Mouse (Mus musculus) lung, postnatal 36 days (tissue): ENCODE measurements around the gene Ucn3.
"Not testable (repeated sequence)": the region's sequence is repeated elsewhere in the genome, so short reads cannot be mapped to it uniquely, and the experiment has no call there.

Experiments used
- DNase-seq: peaks from one replicate; pipeline ENCODE4 v3.0.0; 2022; ENCODE audit warnings: mixed read lengths

The Ucn3 gene

DNA sequence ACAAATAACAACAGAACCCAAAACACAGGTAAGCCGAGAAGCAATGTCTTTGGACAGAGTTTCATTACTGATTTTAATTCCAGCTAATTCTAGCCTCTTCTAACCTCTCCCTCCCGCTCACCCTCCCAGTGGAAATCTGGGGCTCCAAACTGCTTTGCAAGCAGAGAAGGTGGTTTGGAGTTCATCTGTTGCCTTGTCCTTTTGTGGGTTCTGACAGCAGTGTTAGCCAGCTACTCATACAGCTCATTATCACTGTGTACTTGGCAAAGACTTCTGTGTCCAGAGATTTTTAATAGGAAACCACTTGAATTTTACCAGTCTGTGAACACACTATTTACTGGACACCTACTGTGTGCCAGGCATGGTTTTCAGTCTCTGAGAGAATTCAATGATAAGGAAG lies at the start of gene Ucn3:
Gene Ucn3, minus strand, starts transcription at position 101 of the 400 bp plus-strand sequence.
- DNase-seq: no peak

DNA sequence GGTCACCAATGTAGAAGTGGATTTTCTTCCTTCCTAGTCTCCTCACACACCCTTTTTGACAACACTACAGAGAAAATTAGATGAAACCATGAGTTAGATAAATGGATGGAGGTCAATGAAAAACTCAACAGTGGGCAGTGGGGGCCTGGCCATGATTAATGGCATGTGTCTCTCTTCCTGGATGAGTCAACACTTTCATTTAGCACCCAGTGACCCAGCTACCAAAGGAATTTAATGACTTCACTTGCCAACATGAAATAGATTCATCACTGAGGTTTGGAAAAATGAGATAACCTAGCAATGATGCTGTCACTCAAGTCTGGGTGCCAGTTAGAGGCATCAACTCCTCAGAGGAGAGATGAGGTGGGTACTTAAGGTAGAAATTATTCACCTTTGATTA lies 46.9 kb upstream of the Ucn3 start:
- DNase-seq: no peak

DNA sequence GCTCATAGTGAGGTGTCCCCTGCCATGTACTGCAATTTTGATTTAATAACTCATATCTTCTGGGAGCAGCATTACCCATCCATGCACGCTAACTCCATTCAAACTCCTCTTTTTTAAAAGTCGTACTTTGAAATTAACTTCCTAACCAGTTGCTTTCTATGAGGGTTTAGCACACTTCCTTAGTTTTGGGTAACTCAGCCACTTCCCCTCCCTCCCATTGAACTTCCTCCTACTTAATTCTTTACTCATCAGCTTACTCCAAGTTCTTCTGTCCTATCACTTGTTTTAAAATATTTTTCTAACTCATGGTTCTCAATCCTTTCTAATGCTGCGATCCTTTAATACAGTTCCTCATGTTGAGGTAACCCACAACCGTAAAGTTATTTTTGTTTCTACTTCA lies 23.7 kb upstream of the Ucn3 start:
- DNase-seq: no peak

- no peak for DNase-seq
These were observed 6.2 kb upstream of the Ucn3 start for GRCm38 (mm10) chr13:3951198-3951914.

DNA sequence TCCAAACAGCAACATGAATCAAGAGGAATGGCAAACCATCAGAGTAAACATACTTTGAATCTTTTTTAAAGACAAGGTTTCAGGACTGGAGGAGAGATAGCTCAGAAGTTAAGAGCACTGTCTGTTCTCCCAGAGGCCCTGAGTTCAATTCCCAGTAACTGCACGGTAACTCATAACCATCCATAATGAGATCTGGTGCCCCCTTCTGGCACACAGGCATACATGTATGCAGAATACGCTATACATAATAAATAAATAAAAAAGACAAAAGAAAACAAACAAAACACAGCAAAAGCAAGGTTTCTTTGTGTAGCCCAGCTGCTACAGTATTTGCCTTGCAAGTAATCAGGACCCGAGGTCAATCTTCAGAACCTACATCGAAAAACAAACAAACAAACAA lies 4.3 kb upstream of the Ucn3 start:
- no peak for DNase-seq

GRCm38 (mm10) chr13:3947267-3947666 lies 2.1 kb upstream of the Ucn3 start:
- DNase-seq: no peak

- no peak for DNase-seq
These were observed 450 bp downstream of the Ucn3 start for GRCm38 (mm10) chr13:3944699-3945098.

DNA sequence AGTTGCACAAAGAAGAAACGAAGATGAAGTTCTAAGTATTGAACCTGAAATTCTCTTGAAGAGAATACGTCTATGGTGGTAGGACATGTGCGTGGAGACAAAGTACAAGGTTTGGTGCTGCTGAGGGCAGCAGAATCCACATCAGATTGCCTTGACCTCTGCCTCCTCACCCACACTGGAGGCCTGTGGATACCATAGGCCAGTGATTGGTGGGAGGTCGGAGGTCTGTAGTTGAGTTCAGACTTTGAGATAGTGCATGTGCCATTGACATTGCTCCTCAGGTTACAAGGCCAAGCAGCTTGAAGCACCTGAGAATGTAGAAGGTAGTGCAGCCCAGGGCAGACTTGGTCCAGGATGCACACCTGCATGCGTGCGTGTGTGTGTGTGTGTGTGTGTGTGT lies 19.1 kb downstream of the Ucn3 start:
- no peak for DNase-seq

DNA sequence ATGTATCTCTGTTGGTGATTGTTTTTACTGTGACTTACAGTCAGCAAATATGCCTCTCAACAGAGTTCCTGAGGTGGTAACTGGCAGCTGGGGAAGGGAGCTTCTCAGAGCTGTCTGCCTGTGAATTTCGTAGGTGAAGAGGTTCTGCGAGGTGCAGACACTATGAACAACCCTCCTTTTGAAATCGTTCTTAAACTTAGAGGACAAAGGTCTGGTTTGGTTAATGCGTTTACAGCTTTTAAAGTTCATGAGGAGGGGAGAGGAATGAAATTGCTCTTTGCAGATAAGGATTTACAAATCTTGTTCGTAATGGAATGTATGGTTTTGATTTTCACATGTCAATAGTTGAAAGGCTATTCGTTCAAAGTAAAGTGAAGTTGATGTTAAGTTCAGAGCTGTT lies 19.5 kb downstream of the Ucn3 start:
- DNase-seq: no peak

DNA sequence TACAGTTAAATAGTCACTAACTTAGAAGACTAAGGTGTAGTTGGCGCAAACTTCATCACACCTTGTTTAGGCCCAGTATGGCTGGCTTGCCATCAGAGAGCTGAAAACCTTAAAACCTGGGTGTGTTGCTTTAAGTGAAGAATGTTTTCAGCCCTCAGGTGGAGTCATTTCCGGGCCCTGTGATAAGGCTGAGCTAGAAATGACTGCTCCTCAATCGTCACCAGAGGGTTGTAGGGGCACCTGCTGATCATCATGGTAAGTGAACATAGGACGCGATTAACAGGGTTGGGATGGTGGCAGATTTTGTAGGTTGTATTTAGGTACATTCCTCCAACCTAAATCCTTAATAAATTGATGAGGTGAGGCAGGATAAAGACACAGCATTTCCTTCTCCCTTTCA lies 20.7 kb downstream of the Ucn3 start:
- DNase-seq: no peak

DNA sequence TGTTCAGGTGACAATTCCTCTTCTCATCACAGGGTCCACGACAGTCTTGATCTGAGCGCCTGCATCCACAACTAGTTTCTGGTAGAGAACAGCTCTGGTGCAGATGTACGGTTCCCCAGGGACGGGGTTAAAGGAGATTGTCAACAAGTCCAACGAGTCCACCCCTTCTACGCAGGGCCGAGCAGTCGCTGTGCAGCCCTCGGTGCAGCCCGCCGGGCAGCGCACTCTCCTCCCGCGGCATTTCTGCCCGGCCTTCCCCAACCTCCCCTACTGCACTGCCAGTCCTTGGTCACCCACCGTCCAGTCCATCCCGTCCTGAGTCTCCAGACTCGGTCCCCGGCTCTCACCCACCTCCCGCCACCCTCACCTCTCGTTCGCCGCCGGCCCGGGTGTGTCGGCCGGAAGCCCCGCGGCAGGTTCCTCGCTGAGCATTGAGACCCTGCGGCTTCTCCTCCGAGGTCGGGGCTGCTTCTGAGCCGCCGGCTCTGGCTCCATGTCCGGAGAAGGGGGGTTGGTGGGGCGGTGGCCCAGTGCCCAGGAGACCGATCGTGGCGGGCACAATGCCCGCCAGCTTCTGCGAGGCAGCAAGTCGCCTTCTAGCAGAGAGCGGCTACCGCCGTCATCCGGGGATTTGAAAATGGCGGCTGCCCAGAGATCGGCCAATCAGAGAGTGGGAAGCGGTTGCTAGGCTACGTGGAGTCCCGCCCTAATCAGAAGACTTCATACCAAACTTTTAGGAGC lies 27.4 kb downstream of the Ucn3 start, which contains the start of the genes Net1 and Tubal3:
Gene Net1, minus strand, starts transcription at position 650 of the 741 bp plus-strand sequence.
Gene Tubal3, plus strand, starts transcription at position 704 of the 741 bp plus-strand sequence.
- peak; percentile 91 for DNase-seq

DNA sequence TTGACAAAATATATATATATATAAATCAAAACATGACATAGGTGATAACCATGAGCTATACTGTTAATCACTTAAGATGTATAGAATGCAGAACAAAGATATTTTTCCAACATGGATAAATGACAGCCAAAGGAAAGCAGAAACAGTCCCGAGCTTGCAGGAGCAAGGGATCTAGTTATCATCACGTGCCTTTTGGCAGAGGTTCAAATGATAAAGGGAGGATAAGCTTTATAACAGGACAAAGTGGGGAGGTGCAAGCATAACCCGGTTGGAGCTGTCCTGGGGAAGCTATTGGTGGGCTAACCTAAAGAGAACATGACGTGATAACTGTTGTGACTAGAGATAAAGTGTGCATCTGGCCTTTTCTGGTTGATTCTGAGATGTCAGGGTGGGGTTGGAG lies 31.6 kb downstream of the Ucn3 start:
- no peak for DNase-seq

DNA sequence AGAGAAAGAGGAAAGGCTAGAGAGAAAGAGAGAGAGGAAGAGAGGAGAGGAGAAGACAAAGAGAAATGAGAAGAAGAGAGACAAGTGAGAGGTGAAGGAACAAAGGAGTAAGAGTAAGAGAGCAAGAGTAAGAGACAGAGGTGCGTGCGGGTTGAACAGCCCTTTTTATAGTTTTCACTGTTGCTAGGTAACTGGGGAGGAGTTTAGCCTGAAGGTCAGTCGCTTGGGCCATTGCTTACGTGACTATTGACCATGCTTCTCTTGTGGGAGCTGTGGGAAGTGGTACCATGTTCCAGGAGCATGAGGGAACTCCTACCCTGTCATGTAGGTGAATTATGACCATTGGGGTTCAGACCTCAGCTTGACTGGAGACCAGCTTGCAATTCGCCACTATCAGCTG lies 34.8 kb downstream of the Ucn3 start:
- DNase-seq: no peak

DNA sequence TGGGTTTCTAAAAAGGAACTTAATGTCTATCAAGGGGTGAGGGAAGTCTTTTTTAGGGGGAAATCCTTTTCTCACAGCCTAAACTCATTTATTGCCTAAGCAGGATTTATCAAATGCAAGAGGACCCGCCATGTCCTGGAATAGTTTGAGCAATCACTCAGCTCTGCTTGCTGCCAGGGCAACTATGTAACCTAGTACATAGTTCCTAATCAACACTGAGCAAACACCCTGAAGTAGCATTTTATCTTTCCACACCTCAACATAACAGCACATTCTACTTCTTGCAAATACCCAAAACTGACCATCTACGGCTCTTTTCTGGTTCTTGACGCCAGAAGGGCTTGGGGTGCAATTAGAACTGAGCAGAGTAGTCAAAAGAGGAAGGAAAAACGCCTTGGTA lies 36.9 kb downstream of the Ucn3 start:
- DNase-seq: peak; percentile 48

GRCm38 (mm10) chr13:3907151-3907696 lies 37.9 kb downstream of the Ucn3 start:
- peak; percentile 49 for DNase-seq

GRCm38 (mm10) chr13:3899301-3899700 lies 45.8 kb downstream of the Ucn3 start:
- no peak for DNase-seq

DNA sequence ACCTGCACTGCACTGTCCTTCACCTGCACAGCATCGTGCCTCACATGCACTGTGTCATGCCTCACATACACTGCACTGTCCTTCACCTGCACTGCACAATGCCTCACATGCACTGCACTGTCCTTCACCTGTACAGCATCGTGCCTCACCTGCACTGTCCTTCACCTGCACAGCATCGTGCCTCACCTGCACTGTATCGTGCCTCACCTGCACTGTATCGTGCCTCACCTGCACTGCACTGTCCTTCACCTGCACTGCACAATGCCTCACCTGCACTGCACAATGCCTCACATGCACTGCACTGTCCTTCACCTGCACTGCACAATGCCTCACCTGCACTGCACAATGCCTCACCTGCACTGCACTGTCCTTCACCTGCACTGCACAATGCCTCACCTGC lies 46.9 kb downstream of the Ucn3 start:
- not testable (repeated sequence) for DNase-seq

DNA sequence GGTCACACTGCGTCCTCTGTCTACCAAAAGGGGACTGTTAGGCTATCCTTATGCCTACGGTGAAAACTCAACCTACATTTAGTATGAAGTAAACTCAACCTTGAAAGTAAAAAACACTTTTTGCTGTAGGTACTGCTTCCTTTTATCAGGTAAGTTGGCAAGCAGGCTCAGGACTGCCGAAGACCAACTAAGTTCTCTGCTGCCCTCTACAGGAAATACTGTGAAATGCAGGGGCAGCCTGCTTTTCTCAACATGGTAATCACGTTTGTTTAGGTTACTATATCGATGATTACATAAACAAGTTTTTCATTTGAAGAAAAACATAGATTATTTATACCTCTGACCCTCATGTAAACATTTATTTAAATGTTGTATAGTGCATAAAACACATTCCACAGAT lies 48.2 kb downstream of the Ucn3 start:
- peak; percentile 92 for DNase-seq

DNA sequence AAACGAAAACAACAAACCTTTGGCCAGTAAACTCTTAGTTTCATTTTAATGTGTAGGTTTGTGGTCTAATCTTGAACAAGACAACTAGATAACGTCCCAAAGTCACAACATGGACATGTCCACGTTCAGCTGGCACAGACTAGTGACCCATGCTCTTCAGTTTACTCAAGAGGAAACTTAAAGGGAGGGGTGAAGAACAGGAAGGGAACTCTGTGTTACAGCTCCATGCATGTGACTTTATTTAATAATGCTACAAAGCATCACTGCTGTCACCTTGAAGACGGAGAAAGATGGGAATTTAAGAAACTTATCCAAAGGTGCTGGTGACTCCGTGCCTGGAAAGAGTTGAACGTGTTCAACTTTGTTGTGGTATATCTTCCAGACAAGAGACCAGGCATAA lies 49.1 kb downstream of the Ucn3 start:
- DNase-seq: peak; percentile 47

DNA sequence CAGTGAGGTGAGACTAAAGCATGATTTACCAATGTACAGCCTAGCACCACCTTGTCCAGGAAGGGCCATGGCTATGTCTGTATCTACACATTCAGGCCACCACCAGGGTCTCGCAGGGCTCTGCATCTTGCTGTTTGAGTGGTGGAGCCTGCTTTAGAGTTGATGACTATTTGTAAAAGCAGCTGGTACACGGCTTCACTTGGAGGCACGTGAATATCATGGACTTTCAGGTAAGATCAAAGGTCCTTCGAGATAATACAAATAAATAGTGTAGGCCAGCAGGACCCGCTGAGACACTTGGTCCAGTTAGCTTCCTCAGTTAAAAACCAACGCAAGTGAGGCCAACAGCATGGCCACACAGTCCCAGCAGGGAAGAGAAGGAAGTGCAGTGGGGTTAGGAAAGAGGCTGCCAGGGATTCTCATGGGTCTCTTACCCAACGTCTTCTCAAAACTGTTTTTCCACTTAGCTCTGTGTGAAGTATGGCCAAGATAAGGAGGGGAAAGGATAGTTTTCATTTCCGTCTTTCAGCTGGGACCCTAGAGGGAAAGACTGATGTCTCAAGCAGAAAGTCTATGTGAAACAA lies 49.7 kb downstream of the Ucn3 start:
- DNase-seq: peak; percentile 54

DNA sequence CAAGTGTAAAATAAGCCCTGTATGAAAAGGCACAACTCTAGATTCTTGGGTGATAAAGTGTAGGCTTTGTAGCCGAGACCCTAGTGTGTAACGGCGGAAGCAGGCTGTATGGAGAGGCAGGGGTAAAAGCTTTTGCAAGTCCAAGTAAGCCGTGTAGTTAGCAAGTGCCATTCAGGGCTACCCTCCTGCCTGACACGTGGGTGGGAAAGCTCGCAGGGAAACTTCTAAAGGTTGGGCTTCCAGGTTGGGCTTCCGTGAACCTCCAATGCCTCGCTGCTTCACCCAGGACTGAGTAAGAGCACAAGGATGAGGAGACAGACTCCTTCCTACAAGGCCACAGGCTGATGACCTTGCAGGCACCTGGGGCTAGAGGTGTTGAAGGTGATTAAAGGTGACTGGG lies 50.6 kb downstream of the Ucn3 start:
- no peak for DNase-seq

- DNase-seq: peak; percentile 97
These were observed 51.9 kb downstream of the Ucn3 start for GRCm38 (mm10) chr13:3893126-3893734.

- DNase-seq: no peak
These were observed 52.5 kb downstream of the Ucn3 start for GRCm38 (mm10) chr13:3892601-3893000.
